Mouse (Mus musculus): ENCODE measurements around the gene Mpst. TPM values are rescaled to one million over a fixed set of nuclear protein-coding genes. Genes with fewer than 3 reads are reported as not detected.
A peak's percentile ranks its signal among the peaks of the same experiment; 100 is the strongest.

Gene Mpst
- polyA plus RNA-seq, 1 experiment from 2014 or later: 4.2 TPM

- no peak for ATAC-seq (ENCODE audit: low read depth)
- Histone ChIP-seq H3K4me1 (replicated peaks) (peaks cover 10% of the 10 kb centered on the region; the same call in 1 of the 2 replicates), H3K27me3 (peaks cover 3% of the 10 kb centered on the region; the same call in 1 of the 2 replicates), H3K9me3 (replicated peaks) (no peaks in the 10 kb centered on the region), H3K9ac (no peak overlapping the region), H3K36me3 (no peaks in the 10 kb centered on the region), H3K4me2 (no peak overlapping the region), H3K27ac (no peak overlapping the region), H3K4me3 (replicated peaks) (no peak overlapping the region)
- WGBS (ENCODE audit: insufficient replicate concordance): 84% methylated on average over 4 of the region's 4 CpGs
- no peak for DNase-seq
These were observed 24.1 kb upstream of the Mpst start for GRCm38 (mm10) chr15:78382115-78382514.

- H3K9me3 ChIP-seq (replicated peaks): no peaks in the 10 kb centered on the region
- ATAC-seq (ENCODE audit: low read depth) (no peak), DNase-seq (no peak)
- no peak overlapping the region for H3K27ac ChIP-seq
- 70% methylated on average over 11 of the region's 11 CpGs for WGBS (ENCODE audit: insufficient replicate concordance)
- no peaks in the 10 kb centered on the region for H3K36me3 ChIP-seq
- peaks cover 6% of the 10 kb centered on the region; the same call in 1 of the 2 replicates for H3K4me1 ChIP-seq (replicated peaks)
- H3K4me3 ChIP-seq (replicated peaks): no peak overlapping the region
- no peak overlapping the region for H3K4me2 ChIP-seq
- no peak overlapping the region for H3K9ac ChIP-seq
- peaks cover 3% of the 10 kb centered on the region; the same call in 1 of the 2 replicates for H3K27me3 ChIP-seq
These were observed 22.6 kb upstream of the Mpst start for GRCm38 (mm10) chr15:78383450-78384219.

- Histone ChIP-seq H3K4me1 (replicated peaks) (peaks cover 5% of the 10 kb centered on the region; the same call in 1 of the 2 replicates), H3K27ac (0 out of 2 replicates have a peak overlapping the region, but pooled peaks have one; percentile 1), H3K9ac (no peak overlapping the region), H3K4me3 (replicated peaks) (no peak overlapping the region), H3K36me3 (no peaks in the 10 kb centered on the region), H3K27me3 (0 out of 2 replicates have a peak, but pooled peaks cover 3% of the 10 kb centered on the region), H3K4me2 (no peak overlapping the region), H3K9me3 (replicated peaks) (no peaks in the 10 kb centered on the region)
- DNase-seq: no peak
- WGBS (ENCODE audit: insufficient replicate concordance): 63% methylated on average over 7 of the region's 7 CpGs
- no peak for ATAC-seq (ENCODE audit: low read depth)
These were observed 21.7 kb upstream of the Mpst start for GRCm38 (mm10) chr15:78384220-78385116.

- no peak overlapping the region for H3K9ac ChIP-seq
- H3K4me2 ChIP-seq: no peak overlapping the region
- no peaks in the 10 kb centered on the region for H3K36me3 ChIP-seq
- no peak for DNase-seq
- no peaks in the 10 kb centered on the region for H3K9me3 ChIP-seq (replicated peaks)
- no peak overlapping the region for H3K4me3 ChIP-seq (replicated peaks)
- peaks cover 5% of the 10 kb centered on the region; the same call in 1 of the 2 replicates for H3K4me1 ChIP-seq (replicated peaks)
- ATAC-seq (ENCODE audit: low read depth): no peak
- WGBS (ENCODE audit: insufficient replicate concordance): 69% methylated on average over 1 of the region's 1 CpGs
- H3K27ac ChIP-seq: no peak overlapping the region
- 0 out of 2 replicates have a peak, but pooled peaks cover 3% of the 10 kb centered on the region for H3K27me3 ChIP-seq
These were observed 20.7 kb upstream of the Mpst start for GRCm38 (mm10) chr15:78385564-78385963.

DNA sequence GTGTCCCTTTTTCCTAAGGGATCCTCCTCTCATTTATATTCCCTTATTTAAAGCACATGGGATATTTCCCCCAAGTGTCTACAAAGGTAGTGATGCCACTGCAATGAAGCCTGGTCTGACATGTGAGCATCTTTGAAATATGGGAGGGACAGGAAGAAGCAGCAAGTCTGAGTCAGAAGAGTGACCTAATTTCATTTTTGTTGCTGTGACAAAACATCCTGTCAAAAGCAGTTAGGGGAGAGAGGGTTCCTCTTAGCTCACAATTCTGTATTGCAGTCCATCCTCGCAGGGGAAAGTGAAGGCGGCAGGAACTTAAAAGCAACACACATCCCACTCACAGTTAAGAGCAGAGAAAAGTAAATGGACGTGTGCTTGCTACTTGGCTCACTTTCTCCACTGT, 15.4 kb upstream of the Mpst start:
- DNase-seq (no peak), ATAC-seq (ENCODE audit: low read depth) (no peak)
- WGBS (ENCODE audit: insufficient replicate concordance): 55% methylated on average over 3 of the region's 3 CpGs
- no peak overlapping the region for H3K27ac ChIP-seq
- no peaks in the 10 kb centered on the region for H3K9me3 ChIP-seq (replicated peaks)
- no peaks in the 10 kb centered on the region for H3K27me3 ChIP-seq
- H3K4me1 ChIP-seq (replicated peaks): no peaks in the 10 kb centered on the region
- H3K4me3 ChIP-seq (replicated peaks): no peak overlapping the region
- H3K4me2 ChIP-seq: no peak overlapping the region
- H3K9ac ChIP-seq: no peak overlapping the region
- no peaks in the 10 kb centered on the region for H3K36me3 ChIP-seq

GRCm38 (mm10) chr15:78395478-78395962, 10.7 kb upstream of the Mpst start, which contains the start of gene Tex33:
TSS of gene Tex33 (minus strand) at chr15:78395912.
- no peak within 1 kb of the TSS for H3K4me3 ChIP-seq (replicated peaks)
- H3K27ac ChIP-seq: no peak within 1 kb of the TSS
- 61% methylated on average over 8 of the region's 8 CpGs for WGBS (ENCODE audit: insufficient replicate concordance)
- H3K9me3 ChIP-seq (replicated peaks): no peaks in the 10 kb centered on the region
- H3K9ac ChIP-seq: no peak within 1 kb of the TSS
- DNase-seq (no peak), ATAC-seq (ENCODE audit: low read depth) (no peak)
- peaks cover 6% of the 10 kb centered on the region for H3K36me3 ChIP-seq
- H3K4me2 ChIP-seq: no peak within 1 kb of the TSS
- no peaks in the 10 kb centered on the region for H3K27me3 ChIP-seq
- 0 out of 2 replicates have a peak, but pooled peaks cover 7% of the 10 kb centered on the region for H3K4me1 ChIP-seq (replicated peaks)

- no peak for ATAC-seq (ENCODE audit: low read depth)
- WGBS (ENCODE audit: insufficient replicate concordance): 52% methylated on average over 6 of the region's 6 CpGs
- Histone ChIP-seq H3K27ac (peak overlapping the region; percentile 100), H3K36me3 (peaks cover 6% of the 10 kb centered on the region), H3K4me3 (replicated peaks) (no peak overlapping the region), H3K9ac (0 out of 2 replicates have a peak overlapping the region, but pooled peaks have one; percentile 95), H3K4me2 (no peak overlapping the region), H3K27me3 (no peaks in the 10 kb centered on the region), H3K9me3 (replicated peaks) (no peaks in the 10 kb centered on the region), H3K4me1 (replicated peaks) (peaks cover 58% of the 10 kb centered on the region)
- no peak for DNase-seq
These were observed 4.9 kb upstream of the Mpst start for GRCm38 (mm10) chr15:78401345-78401744.

- Histone ChIP-seq H3K9ac (peak overlapping the region; percentile 95), H3K27ac (peak overlapping the region; percentile 100)
- no peak for ATAC-seq (ENCODE audit: low read depth)
These were observed 4.3 kb upstream of the Mpst start for GRCm38 (mm10) chr15:78401921-78402320.

DNA sequence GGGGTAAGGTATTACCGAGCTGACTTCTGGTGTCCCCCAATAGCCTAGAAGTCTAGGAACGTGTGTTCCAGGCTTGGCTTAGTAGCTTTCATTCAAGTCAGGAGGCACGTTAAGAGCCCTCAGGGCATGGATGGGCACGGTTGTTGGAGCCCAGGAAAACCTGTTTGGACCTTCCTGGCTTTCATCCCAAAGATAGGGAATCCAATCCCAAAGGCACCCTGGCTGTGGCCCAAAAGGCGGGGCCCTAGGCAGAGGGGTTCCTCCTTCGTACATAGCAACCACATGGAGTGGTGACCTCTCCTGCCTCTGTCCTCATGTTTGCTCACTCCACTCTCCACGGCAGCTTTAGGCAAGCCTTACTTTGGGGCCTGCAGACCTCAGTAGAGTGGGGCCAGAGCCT, 3.8 kb upstream of the Mpst start:
- WGBS (ENCODE audit: insufficient replicate concordance): 70% methylated on average over 7 of the region's 7 CpGs
- DNase-seq: no peak
- no peaks in the 10 kb centered on the region for H3K27me3 ChIP-seq
- H3K4me1 ChIP-seq (replicated peaks): peaks cover 59% of the 10 kb centered on the region
- H3K4me2 ChIP-seq: peak overlapping the region; percentile 94
- H3K9ac ChIP-seq: peak overlapping the region; percentile 95
- no peak overlapping the region for H3K4me3 ChIP-seq (replicated peaks)
- H3K36me3 ChIP-seq: peaks cover 6% of the 10 kb centered on the region
- no peak for ATAC-seq (ENCODE audit: low read depth)
- peak overlapping the region; percentile 100 for H3K27ac ChIP-seq
- no peaks in the 10 kb centered on the region for H3K9me3 ChIP-seq (replicated peaks)

More at GRCm38 (mm10) chr15:78401921-78402320, 4.3 kb upstream of the Mpst start:
- Histone ChIP-seq H3K27me3 (no peaks in the 10 kb centered on the region), H3K36me3 (peaks cover 6% of the 10 kb centered on the region), H3K4me1 (replicated peaks) (peaks cover 58% of the 10 kb centered on the region), H3K4me2 (peak overlapping the region; percentile 94), H3K4me3 (replicated peaks) (no peak overlapping the region), H3K9me3 (replicated peaks) (no peaks in the 10 kb centered on the region)
- WGBS (ENCODE audit: insufficient replicate concordance): 63% methylated on average over 4 of the region's 4 CpGs
- no peak for DNase-seq

GRCm38 (mm10) chr15:78403301-78403741, 2.9 kb upstream of the Mpst start:
- WGBS (ENCODE audit: insufficient replicate concordance): 64% methylated on average over 3 of the region's 3 CpGs
- no peaks in the 10 kb centered on the region for H3K27me3 ChIP-seq
- H3K36me3 ChIP-seq: peaks cover 6% of the 10 kb centered on the region
- DNase-seq: no peak
- H3K9me3 ChIP-seq (replicated peaks): no peaks in the 10 kb centered on the region
- peak overlapping the region; percentile 100 for H3K27ac ChIP-seq
- peak overlapping the region; percentile 95 for H3K9ac ChIP-seq
- H3K4me3 ChIP-seq (replicated peaks): peak overlapping the region; percentile 87
- H3K4me1 ChIP-seq (replicated peaks): peaks cover 65% of the 10 kb centered on the region
- no peak for ATAC-seq (ENCODE audit: low read depth)
- peak overlapping the region; percentile 94 for H3K4me2 ChIP-seq

DNA sequence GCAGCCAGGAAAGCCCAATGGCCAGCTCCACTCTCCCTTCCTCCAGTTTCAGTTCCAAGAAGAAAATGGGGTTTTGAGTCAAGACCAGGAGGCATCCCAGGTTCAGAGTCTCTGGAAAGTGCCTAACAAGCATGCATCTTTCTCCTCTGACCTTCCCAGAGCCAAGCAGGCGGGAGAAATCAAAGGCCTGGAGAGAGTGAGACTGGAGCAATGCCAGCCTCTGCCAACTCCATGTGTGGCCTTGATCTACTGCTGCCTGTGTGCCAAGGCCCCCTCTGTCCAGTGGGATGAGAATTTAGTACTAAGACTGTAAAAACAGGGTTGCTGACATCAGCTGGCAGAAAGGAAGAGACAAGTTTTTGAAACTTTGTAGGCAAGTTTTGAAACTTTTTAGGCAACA, 2.3 kb upstream of the Mpst start:
- ATAC-seq (ENCODE audit: low read depth) (no peak), DNase-seq (no peak)
- H3K4me2 ChIP-seq: peak overlapping the region; percentile 94
- WGBS (ENCODE audit: insufficient replicate concordance): 62% methylated on average over 1 of the region's 1 CpGs
- H3K4me3 ChIP-seq (replicated peaks): peak overlapping the region; percentile 87
- peak overlapping the region; percentile 100 for H3K27ac ChIP-seq
- H3K9ac ChIP-seq: peak overlapping the region; percentile 95
- H3K9me3 ChIP-seq (replicated peaks): no peaks in the 10 kb centered on the region
- H3K4me1 ChIP-seq (replicated peaks): peaks cover 71% of the 10 kb centered on the region
- H3K36me3 ChIP-seq: peaks cover 6% of the 10 kb centered on the region
- peaks cover 4% of the 10 kb centered on the region for H3K27me3 ChIP-seq

Measured in liver, embryonic 13.5 days (tissue).